Mouse (Mus musculus): ENCODE measurements around the gene Hes5.
A peak's percentile ranks its signal among the peaks of the same experiment; 100 is the strongest.

GRCm38 (mm10) chr4:154927899-154928337 is 32.8 kb upstream of the Hes5 start:
- TF ChIP-seq CTCF (IDR thresholded peaks at IDR 0.05; ENCODE audit: insufficient read depth, low read length) (no peak), POLR2A (IDR thresholded peaks at IDR 0.05; ENCODE audit: borderline replicate concordance, extremely low read depth, low read depth, low read length) (peak; percentile 14; the same call in 1 of the 2 replicates)
